Mouse (Mus musculus) myocyte (in vitro differentiated cells): ENCODE results near the gene Whamm. TPM values are rescaled to one million over a fixed set of nuclear protein-coding genes. Genes with fewer than 3 reads are reported as not detected.

ENCODE experiments used
- H3K27me3 ChIP-seq: one replicate; pipeline ENCODE4 v1.6.1; 2011; ENCODE audit not compliant: control insufficient read depth, insufficient read depth, insufficient read length
- H3K36me3 ChIP-seq: one replicate; pipeline ENCODE4 v1.6.1; 2011; ENCODE audit not compliant: control insufficient read depth, insufficient read depth
- H3K4me2 ChIP-seq: one replicate; pipeline ENCODE4 v1.6.1; 2011; ENCODE audit warnings: low read depth, control low read depth
- H3K4me3 ChIP-seq: one replicate; pipeline ENCODE4 v1.5.1; 2011; ENCODE audit warnings: mild to moderate bottlenecking, control low read depth, moderate library complexity
- H3K79me2 ChIP-seq: one replicate; pipeline ENCODE4 v1.6.1; 2011; ENCODE audit not compliant: control insufficient read depth, insufficient read depth
- H3ac ChIP-seq: one replicate; pipeline ENCODE4 v1.6.1; 2011; ENCODE audit not compliant: control insufficient read depth, insufficient read length
- CEBPB ChIP-seq: IDR thresholded peaks from 2 replicates; pipeline ENCODE4 v1.6.1; 2011; ENCODE audit warnings: mild to moderate bottlenecking, moderate library complexity; ENCODE audit not compliant: poor library complexity, insufficient read depth, severe bottlenecking
- E2F4 ChIP-seq: IDR thresholded peaks from one replicate; pipeline ENCODE4 v1.6.1; 2011; ENCODE audit warnings: mild to moderate bottlenecking, control low read depth, moderate library complexity; ENCODE audit not compliant: insufficient read depth
- MAX ChIP-seq: IDR thresholded peaks from one replicate; pipeline ENCODE4 v1.6.1; 2011; ENCODE audit warnings: low read depth, mild to moderate bottlenecking, control low read depth
- MYOD1 ChIP-seq, 3 experiments: IDR thresholded peaks; one replicate each; pipeline ENCODE4 v1.6.1; 2011; ENCODE audit warnings: control low read depth in 2 of 3, low read depth in 2 of 3, mild to moderate bottlenecking in 2 of 3, moderate library complexity in 1 of 3; ENCODE audit not compliant: insufficient read length in 2 of 3, control insufficient read depth in 1 of 3
- MYOG ChIP-seq, 3 experiments: IDR thresholded peaks; one replicate each; pipeline ENCODE4 v1.6.1; 2011; ENCODE audit warnings: control low read depth in 2 of 3, low read depth in 2 of 3, mild to moderate bottlenecking in 2 of 3; ENCODE audit not compliant: insufficient read length in 2 of 3, control insufficient read depth in 1 of 3, insufficient read depth in 1 of 3
- POLR2A ChIP-seq: IDR thresholded peaks from one replicate; pipeline ENCODE4 v1.6.1; 2011; ENCODE audit warnings: low read depth, mild to moderate bottlenecking, control low read depth, moderate library complexity; ENCODE audit not compliant: insufficient read length
- POLR2AphosphoS2 ChIP-seq: IDR thresholded peaks from one replicate; pipeline ENCODE4 v1.6.1; 2011; ENCODE audit warnings: low read depth, control low read depth; ENCODE audit not compliant: insufficient read length
- REST ChIP-seq: IDR thresholded peaks from one replicate; pipeline ENCODE4 v1.6.1; 2011; ENCODE audit warnings: mild to moderate bottlenecking, control low read depth, moderate library complexity; ENCODE audit not compliant: insufficient read depth, insufficient read length
- SRF ChIP-seq: IDR thresholded peaks from one replicate; pipeline ENCODE4 v1.6.1; 2011; ENCODE audit warnings: low read depth; ENCODE audit not compliant: control insufficient read depth, insufficient read length
- TCF12 ChIP-seq: IDR thresholded peaks from one replicate; pipeline ENCODE4 v1.6.1; 2011; ENCODE audit warnings: mild to moderate bottlenecking, control low read depth; ENCODE audit not compliant: poor library complexity, insufficient read depth, severe bottlenecking
- TCF3 ChIP-seq: IDR thresholded peaks from one replicate; pipeline ENCODE4 v1.6.1; 2011; ENCODE audit warnings: low read depth, control low read depth; ENCODE audit not compliant: insufficient read length
- USF1 ChIP-seq: IDR thresholded peaks from one replicate; pipeline ENCODE4 v1.6.1; 2011; ENCODE audit warnings: low read depth, mild to moderate bottlenecking, control low read depth, moderate library complexity
- polyA plus RNA-seq: library from polyadenylated mRNA; unstranded; fragments of >200 nt; fragmentation: generic; extraction: Trizol; gene quantifications from one replicate; pipeline ENCODE4 v1.2.1, GENCODE M21; 2012; ENCODE audit warnings: missing spikeins

The Whamm gene
- polyA plus RNA-seq, 1 experiment: 4.0 TPM

GRCm38 (mm10) chr7:81573397-81573796 lies 2.3 kb downstream of the Whamm start:
- H3K4me3 ChIP-seq: peak overlapping the region; percentile 32
- no peaks in the 10 kb centered on the region for H3K27me3 ChIP-seq
- peaks cover 5% of the 10 kb centered on the region for H3K79me2 ChIP-seq
- TF ChIP-seq CEBPB (no peak), MYOG (IDR thresholded peaks at IDR 0.05; ENCODE audit: control insufficient read depth in 1 of 3, insufficient read depth in 1 of 3, insufficient read length in 2 of 3, low read depth in 2 of 3) (no peak), REST (no peak), MAX (no peak), E2F4 (no peak), USF1 (no peak), TCF12 (no peak), MYOD1 (IDR thresholded peaks at IDR 0.05; ENCODE audit: control insufficient read depth in 1 of 3, insufficient read length in 2 of 3, low read depth in 2 of 3) (no peak), POLR2A (no peak), POLR2AphosphoS2 (no peak)
- H3ac ChIP-seq: no peak overlapping the region
- H3K36me3 ChIP-seq: peaks cover 6% of the 10 kb centered on the region
- H3K4me2 ChIP-seq: peak overlapping the region; percentile 78

GRCm38 (mm10) chr7:81573821-81574220 lies 2.8 kb downstream of the Whamm start:
- H3K27me3 ChIP-seq: no peaks in the 10 kb centered on the region

GRCm38 (mm10) chr7:81575606-81576005 lies 4.5 kb downstream of the Whamm start:
- Histone ChIP-seq H3K36me3 (peaks cover 6% of the 10 kb centered on the region), H3K4me2 (no peak overlapping the region), H3K4me3 (no peak overlapping the region), H3K27me3 (no peaks in the 10 kb centered on the region), H3ac (no peak overlapping the region), H3K79me2 (peaks cover 5% of the 10 kb centered on the region)
- TF ChIP-seq MYOG (IDR thresholded peaks at IDR 0.05; ENCODE audit: control insufficient read depth in 1 of 3, insufficient read depth in 1 of 3, insufficient read length in 2 of 3, low read depth in 2 of 3) (no peak), TCF12 (no peak), POLR2AphosphoS2 (no peak), CEBPB (no peak), SRF (no peak), MYOD1 (IDR thresholded peaks at IDR 0.05; ENCODE audit: control insufficient read depth in 1 of 3, insufficient read length in 2 of 3, low read depth in 2 of 3) (no peak), USF1 (no peak), E2F4 (no peak), TCF3 (no peak)

More at GRCm38 (mm10) chr7:81573821-81574220, 2.8 kb downstream of the Whamm start:
- H3K4me2 ChIP-seq: peak overlapping the region; percentile 78
- no peak overlapping the region for H3ac ChIP-seq
- peaks cover 5% of the 10 kb centered on the region for H3K79me2 ChIP-seq
- no peak overlapping the region for H3K4me3 ChIP-seq
- TF ChIP-seq MAX (no peak), REST (no peak), POLR2AphosphoS2 (no peak), POLR2A (no peak), SRF (no peak), MYOG (IDR thresholded peaks at IDR 0.05; ENCODE audit: control insufficient read depth in 1 of 3, insufficient read depth in 1 of 3, insufficient read length in 2 of 3, low read depth in 2 of 3) (no peak), E2F4 (no peak), TCF12 (no peak), TCF3 (no peak), USF1 (no peak), CEBPB (no peak), MYOD1 (IDR thresholded peaks at IDR 0.05; ENCODE audit: control insufficient read depth in 1 of 3, insufficient read length in 2 of 3, low read depth in 2 of 3) (no peak)
- H3K36me3 ChIP-seq: peaks cover 6% of the 10 kb centered on the region

GRCm38 (mm10) chr7:81577872-81578271 lies 6.8 kb downstream of the Whamm start:
- Histone ChIP-seq H3K79me2 (no peaks in the 10 kb centered on the region), H3ac (no peak overlapping the region), H3K4me3 (no peak overlapping the region), H3K4me2 (no peak overlapping the region), H3K36me3 (peaks cover 6% of the 10 kb centered on the region), H3K27me3 (no peaks in the 10 kb centered on the region)
- TF ChIP-seq MAX (no peak), TCF12 (no peak), TCF3 (no peak), USF1 (no peak), POLR2AphosphoS2 (no peak), SRF (no peak), REST (no peak), CEBPB (no peak), MYOD1 (IDR thresholded peaks at IDR 0.05; ENCODE audit: control insufficient read depth in 1 of 3, insufficient read length in 2 of 3, low read depth in 2 of 3) (no peak), E2F4 (no peak), POLR2A (no peak), MYOG (IDR thresholded peaks at IDR 0.05; ENCODE audit: control insufficient read depth in 1 of 3, insufficient read depth in 1 of 3, insufficient read length in 2 of 3, low read depth in 2 of 3) (no peak)
